Mouse (Mus musculus) lung, postnatal 0 days (tissue): ENCODE measurements around the gene Acnat1. TPM values are rescaled to one million over a fixed set of nuclear protein-coding genes. Genes with fewer than 3 reads are reported as not detected.

Source experiments
- ATAC-seq: fragments of 200-750 bp; cut with Nextera tagmentation; 2 replicates; pipeline ENCODE4 v1.8.0; 2017; ENCODE audit warnings: moderate library complexity
- DNase-seq: peaks from one replicate; pipeline ENCODE4 v3.0.0-alpha.2; 2016; ENCODE audit warnings: low spot score
- H3K27ac ChIP-seq: fragments of 300-500 bp; sonication (generic); 2 replicates; pipeline ENCODE4 v1.5.1; 2014; ENCODE audit warnings: antibody characterized with exemption, mild to moderate bottlenecking, low read length, mixed read lengths
- H3K27me3 ChIP-seq: fragments of 300-500 bp; sonication (generic); replicated peaks from 2 replicates; pipeline ENCODE4 v1.6.1; 2014; ENCODE audit warnings: low read length, mixed read lengths; ENCODE audit not compliant: insufficient read depth
- H3K36me3 ChIP-seq: fragments of 300-500 bp; sonication (generic); 2 replicates; pipeline ENCODE4 v1.6.1; 2014; ENCODE audit warnings: low read length, mixed read lengths; ENCODE audit not compliant: insufficient read depth
- H3K4me1 ChIP-seq: fragments of 300-500 bp; sonication (generic); 2 replicates; pipeline ENCODE4 v1.6.1; 2014; ENCODE audit warnings: antibody characterized with exemption, low read depth, low read length, mixed read lengths; ENCODE audit not compliant: insufficient read depth
- H3K4me2 ChIP-seq: fragments of 300-500 bp; sonication (generic); replicated peaks from 2 replicates; pipeline ENCODE4 v1.6.1; 2014; ENCODE audit warnings: low read depth, mild to moderate bottlenecking, low read length, moderate library complexity, mixed read lengths
- H3K4me3 ChIP-seq: fragments of 300-500 bp; sonication (generic); 2 replicates; pipeline ENCODE4 v1.5.1; 2014; ENCODE audit warnings: low read depth, low read length
- H3K9ac ChIP-seq: fragments of 300-500 bp; sonication (generic); replicated peaks from 2 replicates; pipeline ENCODE4 v1.6.1; 2014; ENCODE audit warnings: low read depth, mild to moderate bottlenecking
- H3K9me3 ChIP-seq: fragments of 300-500 bp; sonication (generic); 2 replicates; pipeline ENCODE4 v1.6.1; 2016; ENCODE audit warnings: low read length, mixed read lengths
- CTCF ChIP-seq: IDR thresholded peaks from 2 replicates; pipeline ENCODE4 v1.5.1; 2016; ENCODE audit warnings: antibody characterized with exemption, mild to moderate bottlenecking
- EP300 ChIP-seq: IDR thresholded peaks from 2 replicates; pipeline ENCODE4 v1.6.1; 2016; ENCODE audit warnings: antibody characterized with exemption, mild to moderate bottlenecking, control low read depth
- WGBS: fragments of 180-500 bp; shearing (Covaris S2); extraction: QIAGEN DNeasy Blood & Tissue Kit; methylation state at CpG from one replicate; pipeline ENCODE4 v1.1.7; 2014; 5-methylcytosine and 5-hydroxymethylcytosine counted together
- polyA plus RNA-seq: library from polyadenylated mRNA; unstranded; fragments of >200 nt; fragmentation: Nextera tagmentation; extraction: Ambion mirVana; gene quantifications from 2 replicates; pipeline ENCODE4 v1.2.1, GENCODE M21; 2015

The Acnat1 gene
- polyA plus RNA-seq: 0.29 TPM in 1 of 2 replicates, not detected in the other

DNA sequence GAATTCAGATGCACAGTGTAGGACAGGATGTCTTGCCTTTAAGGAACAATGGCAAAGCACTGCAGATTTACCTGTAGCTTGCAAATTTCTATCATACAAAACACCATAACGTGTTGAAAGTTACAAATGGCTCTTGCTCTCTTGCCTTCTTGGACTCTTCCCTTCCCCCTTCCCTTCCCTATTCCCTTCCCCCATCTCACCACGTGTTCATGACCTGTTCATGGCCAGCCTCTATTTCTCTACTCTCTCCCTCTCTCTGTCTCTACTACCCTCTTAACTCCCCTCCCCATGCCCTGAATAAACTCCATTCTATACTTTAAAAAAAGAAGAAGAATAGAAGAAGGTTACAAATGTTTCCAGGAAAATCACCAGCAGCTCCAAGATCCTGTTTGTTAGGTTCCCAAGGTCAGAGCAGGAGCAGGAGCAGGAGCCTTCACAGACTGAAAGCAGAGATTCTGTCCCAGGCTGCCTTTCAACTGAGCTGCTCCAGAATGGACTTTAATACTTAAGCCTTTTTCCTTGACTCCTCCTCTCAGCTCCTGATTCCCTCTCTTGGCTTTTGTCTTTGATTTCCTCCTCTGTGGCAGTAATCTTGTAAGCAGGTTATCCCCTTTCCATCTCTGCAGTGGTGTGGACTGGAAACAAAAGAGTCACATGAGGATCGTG is at the start of gene Acnat1:
TSS of gene Acnat1 (minus strand) at position 478 of the 666 bp plus-strand sequence.
- DNase-seq (no peak), ATAC-seq (no peak)
- Histone ChIP-seq H3K4me2 (no peak within 1 kb of the TSS), H3K9ac (no peak within 1 kb of the TSS), H3K36me3 (no peaks in the 10 kb centered on the region), H3K27me3 (no peaks in the 10 kb centered on the region), H3K9me3 (no peaks in the 10 kb centered on the region), H3K4me3 (no peak within 1 kb of the TSS), H3K27ac (no peak within 1 kb of the TSS), H3K4me1 (no peaks in the 10 kb centered on the region)
- TF ChIP-seq CTCF (no peak), EP300 (no peak)
- WGBS: 35% methylated on average over 3 of the region's 3 CpGs

DNA sequence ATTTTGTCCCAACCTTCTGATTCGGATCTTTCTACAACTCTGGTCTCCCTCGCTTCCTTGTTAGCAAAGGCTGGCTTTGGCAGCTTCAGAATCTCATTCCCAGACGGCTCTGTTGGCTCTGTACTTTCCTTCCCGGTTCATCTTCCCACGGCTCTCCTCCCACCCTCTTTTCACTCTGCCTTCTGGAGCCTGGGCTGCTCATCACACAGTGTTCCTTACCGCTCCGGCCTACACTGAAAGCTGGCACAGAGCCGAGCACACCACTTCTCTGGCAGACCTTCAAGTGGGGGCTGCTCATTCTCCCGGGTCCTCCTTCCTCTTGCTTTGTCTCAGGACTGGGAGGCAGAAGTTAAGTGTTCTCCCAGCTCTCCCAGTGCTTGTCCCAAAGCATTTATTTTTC is 48.9 kb upstream of the Acnat1 start:
- peaks cover 7% of the 10 kb centered on the region; the same call in 1 of the 2 replicates for H3K4me1 ChIP-seq
- no peak overlapping the region for H3K4me3 ChIP-seq
- H3K27ac ChIP-seq: no peak overlapping the region
- H3K4me2 ChIP-seq: no peak overlapping the region
- 55% methylated on average over 9 of the region's 9 CpGs for WGBS
- no peaks in the 10 kb centered on the region for H3K36me3 ChIP-seq
- no peaks in the 10 kb centered on the region for H3K27me3 ChIP-seq
- no peaks in the 10 kb centered on the region for H3K9me3 ChIP-seq
- TF ChIP-seq EP300 (no peak), CTCF (no peak)
- H3K9ac ChIP-seq: no peak overlapping the region
- ATAC-seq (no peak), DNase-seq (peak; percentile 8)

DNA sequence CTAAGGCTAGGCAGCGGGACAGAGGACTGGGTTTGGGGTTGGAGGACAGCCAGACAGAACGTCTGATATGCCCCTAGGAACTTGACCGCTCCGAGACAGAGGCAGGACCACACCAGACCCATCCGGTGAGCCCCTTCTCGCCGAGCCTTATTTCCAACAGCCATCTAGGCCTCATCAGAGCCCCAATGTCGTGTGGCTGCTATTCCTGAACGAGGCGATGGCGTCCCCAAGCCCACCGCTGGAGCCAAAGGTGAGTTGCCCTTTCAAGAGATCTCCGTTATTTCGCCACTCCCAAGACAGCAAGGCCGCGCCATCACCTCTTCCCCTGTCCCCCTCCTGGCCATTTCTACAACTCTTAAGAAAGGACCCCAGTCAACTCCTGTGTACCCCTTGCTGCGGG is 47.6 kb upstream of the Acnat1 start:
- WGBS: 0% methylated on average over 17 of the region's 17 CpGs
- H3K27ac ChIP-seq: no peak overlapping the region
- H3K4me2 ChIP-seq: peak overlapping the region; percentile 85
- DNase-seq (no peak), ATAC-seq (peak; percentile 47)
- H3K4me3 ChIP-seq: peak overlapping the region; percentile 75
- H3K4me1 ChIP-seq: peaks cover 7% of the 10 kb centered on the region; the same call in 1 of the 2 replicates
- H3K9ac ChIP-seq: peak overlapping the region; percentile 56
- H3K9me3 ChIP-seq: no peaks in the 10 kb centered on the region
- no peaks in the 10 kb centered on the region for H3K36me3 ChIP-seq
- H3K27me3 ChIP-seq: no peaks in the 10 kb centered on the region
- peak; percentile 29 for TF ChIP-seq CTCF
- no peak for TF ChIP-seq EP300

DNA sequence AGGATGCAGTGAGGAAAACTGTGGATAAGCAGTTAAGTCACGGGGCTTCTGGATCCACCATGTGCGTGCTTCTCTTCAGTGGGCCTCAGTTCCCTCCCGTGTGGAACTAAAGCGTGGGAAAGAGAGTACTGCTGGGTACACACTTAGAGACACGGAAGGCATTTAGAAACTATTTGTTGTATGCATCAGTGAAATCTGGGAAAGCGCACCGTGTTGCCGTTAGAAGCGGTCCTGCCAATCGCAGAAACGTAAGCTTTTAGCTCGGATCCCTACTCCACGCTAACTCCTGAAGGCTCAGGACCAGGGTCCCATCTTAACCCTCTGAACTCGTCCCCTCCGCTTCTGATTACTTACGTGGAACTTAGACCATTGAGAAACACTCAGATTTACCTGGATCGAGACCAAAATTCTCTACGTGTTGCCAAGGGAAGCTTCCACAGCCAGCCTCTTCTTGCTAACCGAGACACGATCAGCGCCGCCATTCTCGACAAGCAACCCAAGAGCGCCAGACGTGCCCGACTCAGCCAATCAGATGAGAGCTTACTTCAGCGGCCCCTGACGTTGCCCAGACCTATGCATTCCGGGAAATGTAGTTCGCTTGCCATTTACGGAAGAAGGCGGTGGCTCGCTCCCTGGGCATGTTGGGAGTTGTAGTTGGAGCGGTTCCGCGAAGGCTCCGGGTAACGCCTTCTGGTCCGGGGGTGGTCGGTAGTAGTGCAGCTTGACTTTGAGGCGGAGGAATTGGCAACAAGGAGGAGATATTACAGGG is 47.0 kb upstream of the Acnat1 start, which contains the start of the genes Mrpl50 and Zfp189:
TSS of gene Mrpl50 (minus strand) at position 522 of the 769 bp plus-strand sequence.
TSS of gene Zfp189 (plus strand) at position 605 of the 769 bp plus-strand sequence.
- Histone ChIP-seq H3K9me3 (no peaks in the 10 kb centered on the region), H3K36me3 (no peaks in the 10 kb centered on the region)
- 0% methylated on average over 41 of the region's 41 CpGs for WGBS

DNA sequence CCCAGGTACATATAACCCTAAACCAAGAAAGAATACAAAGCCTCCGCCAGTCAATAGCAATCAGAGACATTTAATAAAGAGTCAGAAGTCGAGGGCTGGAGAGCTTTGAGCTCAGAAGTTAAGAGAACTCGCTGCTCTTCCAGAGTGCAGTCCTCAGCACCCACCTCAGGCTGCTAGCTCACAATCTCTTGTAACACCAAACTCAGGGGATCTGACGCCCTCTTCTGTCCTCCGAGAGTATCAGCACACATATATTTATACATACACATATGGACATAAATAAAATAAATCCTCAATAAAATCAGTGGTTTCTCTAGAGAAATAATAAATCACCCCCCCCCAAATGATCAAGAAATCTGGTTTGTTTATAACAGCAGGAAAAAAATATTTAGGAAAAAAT is 45.8 kb upstream of the Acnat1 start:
- H3K4me1 ChIP-seq: peaks cover 7% of the 10 kb centered on the region; the same call in 1 of the 2 replicates
- no peak overlapping the region for H3K9ac ChIP-seq
- H3K4me2 ChIP-seq: no peak overlapping the region
- H3K36me3 ChIP-seq: no peaks in the 10 kb centered on the region
- no peaks in the 10 kb centered on the region for H3K27me3 ChIP-seq
- no peak overlapping the region for H3K4me3 ChIP-seq
- H3K9me3 ChIP-seq: no peaks in the 10 kb centered on the region
- TF ChIP-seq CTCF (peak; percentile 28; the same call in 1 of the 2 replicates), EP300 (no peak)
- ATAC-seq (no peak), DNase-seq (peak; percentile 13)
- no peak overlapping the region for H3K27ac ChIP-seq
- 69% methylated on average over 5 of the region's 5 CpGs for WGBS

More for the DNA sequence above, 47.0 kb upstream of the Acnat1 start, which contains the start of the genes Mrpl50 and Zfp189:
- no peaks in the 10 kb centered on the region for H3K27me3 ChIP-seq
- ATAC-seq: peak; percentile 100
- peak within 1 kb of the TSS; percentile 74 for H3K9ac ChIP-seq
- peak; percentile 99 for DNase-seq
- peak within 1 kb of the TSS; percentile 17; the same call in 1 of the 2 replicates for H3K27ac ChIP-seq
- H3K4me3 ChIP-seq: peak within 1 kb of the TSS; percentile 75
- TF ChIP-seq CTCF: no peak
- peaks cover 7% of the 10 kb centered on the region; the same call in 1 of the 2 replicates for H3K4me1 ChIP-seq
- peak within 1 kb of the TSS; percentile 85 for H3K4me2 ChIP-seq

DNA sequence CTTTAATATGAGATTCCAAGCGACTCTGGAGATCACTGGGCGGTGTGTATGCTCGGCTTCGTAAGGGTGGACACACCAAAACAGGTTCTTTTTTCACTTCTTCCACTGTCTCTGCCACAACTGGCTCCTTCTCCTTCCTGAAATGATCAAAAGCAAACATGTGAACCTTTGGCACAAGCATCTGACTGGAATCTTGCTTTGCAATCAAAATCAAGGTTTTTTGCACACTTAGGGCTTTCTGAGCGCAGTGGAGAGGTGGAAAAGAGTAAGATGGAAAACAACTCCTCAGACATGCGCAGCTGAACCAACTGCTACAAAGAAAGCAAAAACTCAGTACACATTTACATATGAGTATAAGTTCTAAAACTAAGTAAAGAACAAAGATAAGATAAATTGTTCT is 40.7 kb upstream of the Acnat1 start:
- Histone ChIP-seq H3K9me3 (no peaks in the 10 kb centered on the region), H3K4me1 (no peaks in the 10 kb centered on the region), H3K27ac (no peak overlapping the region), H3K36me3 (no peaks in the 10 kb centered on the region), H3K4me3 (no peak overlapping the region), H3K9ac (no peak overlapping the region), H3K27me3 (no peaks in the 10 kb centered on the region), H3K4me2 (no peak overlapping the region)
- DNase-seq (no peak), ATAC-seq (no peak)
- TF ChIP-seq EP300: no peak
- TF ChIP-seq CTCF: no peak
- WGBS: 93% methylated on average over 6 of the region's 6 CpGs
